Mouse (Mus musculus): ENCODE data around the gene Egln2.

GRCm38 (mm10) chr7:27128946-27129345 lies 37.7 kb downstream of the Egln2 start:
- TF ChIP-seq POLR2A (IDR thresholded peaks at IDR 0.05; ENCODE audit: borderline replicate concordance, extremely low read depth, low read depth, low read length) (peak; percentile 35; the same call in 1 of the 2 replicates), CTCF (IDR thresholded peaks at IDR 0.05; ENCODE audit: insufficient read depth, low read length) (no peak)
